Mouse (Mus musculus): ENCODE measurements around the gene Cox7a2l. TPM values are rescaled to one million over a fixed set of nuclear protein-coding genes. Genes with fewer than 3 reads are reported as not detected.

Gene Cox7a2l
- 298 TPM for polyA plus RNA-seq (2012; fragmentation: generic; extraction: Trizol)

DNA sequence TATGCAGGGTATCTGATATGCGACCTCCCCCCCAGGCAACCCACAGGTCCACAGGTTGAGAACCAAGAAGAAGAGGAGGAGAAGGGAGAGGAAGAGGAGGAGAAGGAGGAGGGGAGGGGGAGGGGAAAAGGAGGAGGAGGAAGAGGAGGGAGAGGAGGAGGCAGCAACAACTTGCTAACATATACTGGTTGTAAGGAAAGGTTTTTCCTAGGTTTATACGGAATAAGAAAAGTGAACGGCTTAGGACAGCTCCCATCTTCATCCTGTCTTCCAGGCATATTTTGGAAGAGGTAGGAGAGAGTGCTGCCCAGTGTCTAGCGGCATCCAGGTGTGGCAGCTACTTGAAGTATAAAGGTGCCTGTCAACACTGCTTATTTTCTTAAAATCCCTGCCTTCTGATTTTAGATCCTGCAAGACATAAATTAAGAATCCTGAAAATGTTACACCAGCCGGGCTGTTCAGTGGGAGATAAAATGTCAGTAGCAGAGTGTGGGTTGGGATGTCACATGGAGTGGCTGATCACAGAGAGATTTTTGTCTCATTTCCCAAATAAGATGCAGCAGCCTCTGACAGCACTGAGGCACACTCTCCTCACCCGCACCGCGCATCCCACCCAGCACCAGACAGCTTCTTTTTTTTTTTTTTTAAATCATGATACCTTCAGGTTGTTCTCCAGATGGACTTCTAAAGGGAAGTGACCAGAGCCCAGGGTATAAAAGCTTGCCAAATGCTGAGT is at the start of gene Cox7a2l:
Gene Cox7a2l, minus strand, starts transcription at position 51 of the 736 bp plus-strand sequence.
- no peak within 1 kb of the TSS for H3K4me3 ChIP-seq
- peaks cover 15% of the 10 kb centered on the region for H3K79me2 ChIP-seq (ENCODE audit: control insufficient read depth, insufficient read depth)
- no peaks in the 10 kb centered on the region for H3K27me3 ChIP-seq (ENCODE audit: control insufficient read depth, insufficient read depth, insufficient read length)
- no peak within 1 kb of the TSS for H3K4me2 ChIP-seq (ENCODE audit: low read depth)
- no peak within 1 kb of the TSS for H3ac ChIP-seq (ENCODE audit: control insufficient read depth, insufficient read length)
- TF ChIP-seq E2F4 (IDR thresholded peaks at IDR 0.05; ENCODE audit: insufficient read depth) (no peak), MYOG (IDR thresholded peaks at IDR 0.05; ENCODE audit: control insufficient read depth in 1 of 3, insufficient read depth in 1 of 3, insufficient read length in 2 of 3, low read depth in 2 of 3) (no peak), MYOD1 (IDR thresholded peaks at IDR 0.05; ENCODE audit: control insufficient read depth in 1 of 3, insufficient read length in 2 of 3, low read depth in 2 of 3) (no peak), USF1 (IDR thresholded peaks at IDR 0.05; ENCODE audit: low read depth) (no peak), POLR2A (IDR thresholded peaks at IDR 0.05; ENCODE audit: insufficient read length, low read depth) (no peak), CEBPB (IDR thresholded peaks at IDR 0.05; ENCODE audit: insufficient read depth, poor library complexity, severe bottlenecking) (no peak), REST (IDR thresholded peaks at IDR 0.05; ENCODE audit: insufficient read depth, insufficient read length) (no peak), MAX (IDR thresholded peaks at IDR 0.05; ENCODE audit: low read depth) (no peak), TCF3 (IDR thresholded peaks at IDR 0.05; ENCODE audit: insufficient read length, low read depth) (no peak), SRF (IDR thresholded peaks at IDR 0.05; ENCODE audit: control insufficient read depth, insufficient read length, low read depth) (no peak), POLR2AphosphoS2 (IDR thresholded peaks at IDR 0.05; ENCODE audit: insufficient read length, low read depth) (no peak), TCF12 (IDR thresholded peaks at IDR 0.05; ENCODE audit: insufficient read depth, poor library complexity, severe bottlenecking) (no peak)
- H3K36me3 ChIP-seq (ENCODE audit: control insufficient read depth, insufficient read depth), result no peaks in the 10 kb centered on the region

DNA sequence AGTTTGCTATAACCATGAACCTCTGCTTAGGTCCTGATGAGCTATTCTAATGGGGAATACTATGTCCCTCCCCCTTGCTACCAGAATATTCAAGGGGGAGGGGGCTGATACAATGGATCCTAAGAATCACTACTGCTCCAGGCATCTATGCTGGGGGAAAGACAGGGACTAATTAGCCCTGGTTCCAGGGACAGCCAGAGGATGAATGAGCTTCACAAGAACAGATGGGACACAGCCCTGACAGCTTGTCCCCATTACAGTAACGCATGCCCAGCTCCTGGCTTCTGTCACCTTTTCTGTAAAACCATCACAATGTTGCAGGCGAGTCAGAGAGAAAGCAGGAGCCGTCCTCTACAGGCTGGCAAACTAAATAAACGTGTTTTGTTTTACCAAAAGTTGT is 48.4 kb upstream of the Cox7a2l start:
- Histone ChIP-seq H3K79me2 (ENCODE audit: control insufficient read depth, insufficient read depth) (no peaks in the 10 kb centered on the region), H3K4me2 (ENCODE audit: low read depth) (no peak overlapping the region), H3K36me3 (ENCODE audit: control insufficient read depth, insufficient read depth) (no peaks in the 10 kb centered on the region), H3K27me3 (ENCODE audit: control insufficient read depth, insufficient read depth, insufficient read length) (no peaks in the 10 kb centered on the region), H3K4me3 (no peak overlapping the region), H3ac (ENCODE audit: control insufficient read depth, insufficient read length) (no peak overlapping the region)
- TF ChIP-seq USF1 (IDR thresholded peaks at IDR 0.05; ENCODE audit: low read depth), result no peak
- no peak for TF ChIP-seq MYOG (IDR thresholded peaks at IDR 0.05; ENCODE audit: control insufficient read depth in 1 of 3, insufficient read depth in 1 of 3, insufficient read length in 2 of 3, low read depth in 2 of 3)
- no peak for TF ChIP-seq SRF (IDR thresholded peaks at IDR 0.05; ENCODE audit: control insufficient read depth, insufficient read length, low read depth)
- no peak for TF ChIP-seq MAX (IDR thresholded peaks at IDR 0.05; ENCODE audit: low read depth)

DNA sequence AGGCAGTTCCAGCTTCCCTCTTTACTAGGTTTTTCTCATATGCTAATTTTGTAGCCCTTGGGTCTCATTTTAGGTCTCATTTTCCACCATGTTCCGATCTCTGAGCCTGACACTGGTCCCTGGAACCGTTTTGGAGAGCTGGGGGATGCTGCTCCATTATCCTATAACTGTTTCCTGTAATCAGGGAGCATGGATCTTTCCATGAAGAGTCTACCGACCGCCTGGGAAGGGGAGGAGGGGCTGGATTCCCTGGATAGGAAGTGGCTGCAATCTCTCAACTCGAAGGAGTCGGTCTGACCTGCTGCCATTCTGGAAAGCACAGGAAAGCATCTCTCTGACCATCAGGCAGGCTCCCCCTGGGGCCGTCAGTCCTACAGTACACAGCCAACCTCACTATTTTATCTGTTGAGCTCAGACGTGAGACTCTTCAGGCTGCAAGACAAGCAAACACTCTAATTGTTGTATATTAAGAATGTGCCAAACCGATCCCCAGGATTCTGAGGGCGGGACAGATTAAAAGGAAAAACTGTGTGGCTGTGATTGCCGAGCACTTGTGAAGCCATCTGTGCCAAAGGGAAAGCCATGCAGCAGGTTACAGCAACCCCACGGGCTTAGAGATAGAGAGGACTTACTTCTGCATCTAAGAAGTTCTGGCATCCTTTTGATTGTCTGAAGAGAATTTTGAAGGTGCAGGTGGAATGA is 47.1 kb upstream of the Cox7a2l start:
- no peaks in the 10 kb centered on the region for H3K27me3 ChIP-seq (ENCODE audit: control insufficient read depth, insufficient read depth, insufficient read length)

DNA sequence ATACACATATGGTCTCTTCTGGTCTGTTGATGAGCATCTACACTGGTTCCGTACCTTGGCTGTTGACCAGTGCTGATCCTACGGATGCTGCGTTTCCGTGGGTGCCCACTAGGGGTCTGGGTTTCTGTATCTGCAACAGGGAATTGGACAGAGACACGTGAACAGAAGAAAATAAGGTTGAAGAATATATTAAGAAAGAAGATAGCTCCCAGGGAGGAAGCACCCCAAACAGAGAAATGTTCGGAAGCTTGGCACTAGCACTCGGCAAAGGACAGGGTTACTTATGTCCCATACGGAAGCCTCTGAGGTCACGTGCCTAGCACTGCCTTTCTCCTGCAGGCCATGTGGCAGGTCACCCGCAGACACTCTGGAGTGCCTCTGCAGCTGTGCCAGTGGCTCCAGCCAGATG is 46.6 kb upstream of the Cox7a2l start:
- no peak for TF ChIP-seq REST (IDR thresholded peaks at IDR 0.05; ENCODE audit: insufficient read depth, insufficient read length)
- no peak for TF ChIP-seq POLR2A (IDR thresholded peaks at IDR 0.05; ENCODE audit: insufficient read length, low read depth)
- no peak for TF ChIP-seq MYOD1 (IDR thresholded peaks at IDR 0.05; ENCODE audit: control insufficient read depth in 1 of 3, insufficient read length in 2 of 3, low read depth in 2 of 3)
- TF ChIP-seq POLR2AphosphoS2 (IDR thresholded peaks at IDR 0.05; ENCODE audit: insufficient read length, low read depth), result no peak
- TF ChIP-seq USF1 (IDR thresholded peaks at IDR 0.05; ENCODE audit: low read depth), result no peak
- no peak for TF ChIP-seq CEBPB (IDR thresholded peaks at IDR 0.05; ENCODE audit: insufficient read depth, poor library complexity, severe bottlenecking)
- TF ChIP-seq TCF12 (IDR thresholded peaks at IDR 0.05; ENCODE audit: insufficient read depth, poor library complexity, severe bottlenecking), result no peak
- TF ChIP-seq MAX (IDR thresholded peaks at IDR 0.05; ENCODE audit: low read depth), result no peak
- TF ChIP-seq SRF (IDR thresholded peaks at IDR 0.05; ENCODE audit: control insufficient read depth, insufficient read length, low read depth), result no peak
- no peak for TF ChIP-seq TCF3 (IDR thresholded peaks at IDR 0.05; ENCODE audit: insufficient read length, low read depth)
- no peak for TF ChIP-seq E2F4 (IDR thresholded peaks at IDR 0.05; ENCODE audit: insufficient read depth)
- no peak for TF ChIP-seq MYOG (IDR thresholded peaks at IDR 0.05; ENCODE audit: control insufficient read depth in 1 of 3, insufficient read depth in 1 of 3, insufficient read length in 2 of 3, low read depth in 2 of 3)
- no peak overlapping the region for H3K4me2 ChIP-seq (ENCODE audit: low read depth)
- H3ac ChIP-seq (ENCODE audit: control insufficient read depth, insufficient read length), result no peak overlapping the region
- no peaks in the 10 kb centered on the region for H3K36me3 ChIP-seq (ENCODE audit: control insufficient read depth, insufficient read depth)
- H3K27me3 ChIP-seq (ENCODE audit: control insufficient read depth, insufficient read depth, insufficient read length), result no peaks in the 10 kb centered on the region
- no peaks in the 10 kb centered on the region for H3K79me2 ChIP-seq (ENCODE audit: control insufficient read depth, insufficient read depth)
- H3K4me3 ChIP-seq, result no peak overlapping the region

More for the DNA sequence above, 47.1 kb upstream of the Cox7a2l start:
- H3K4me2 ChIP-seq (ENCODE audit: low read depth), result no peak overlapping the region
- no peak overlapping the region for H3ac ChIP-seq (ENCODE audit: control insufficient read depth, insufficient read length)
- no peak overlapping the region for H3K4me3 ChIP-seq
- TF ChIP-seq SRF (IDR thresholded peaks at IDR 0.05; ENCODE audit: control insufficient read depth, insufficient read length, low read depth) (no peak), MAX (IDR thresholded peaks at IDR 0.05; ENCODE audit: low read depth) (no peak), TCF12 (IDR thresholded peaks at IDR 0.05; ENCODE audit: insufficient read depth, poor library complexity, severe bottlenecking) (no peak), POLR2A (IDR thresholded peaks at IDR 0.05; ENCODE audit: insufficient read length, low read depth) (no peak), MYOD1 (IDR thresholded peaks at IDR 0.05; ENCODE audit: control insufficient read depth in 1 of 3, insufficient read length in 2 of 3, low read depth in 2 of 3) (no peak)
- no peaks in the 10 kb centered on the region for H3K36me3 ChIP-seq (ENCODE audit: control insufficient read depth, insufficient read depth)
- H3K79me2 ChIP-seq (ENCODE audit: control insufficient read depth, insufficient read depth), result no peaks in the 10 kb centered on the region
